8 mouse cellular contexts compared by ENCODE assay signal in genomic region chr17:44613716-44614715, GRCm38 (mm10).
A peak's percentile ranks its signal among the peaks of the same experiment; 100 is the strongest.
DNase-seq lines count a peak whose midpoint lies in the region; ATAC-seq and TF ChIP-seq lines count a peak whose summit lies in the region.
"Had no signal": no experiment of that assay in that cellular context is flagged by ENCODE, and none has a peak within 500 bp of the region (broad histone marks: within the 10 kb centered on the region; RNA-seq: fewer than 3 reads in every experiment).

No protein-coding gene starts in this region.

- no peak overlapping the region for H3K4me2 ChIP-seq in lung, embryonic 16.5 days (ENCODE audit: low read depth, low read length)
- H3K4me2 ChIP-seq: midbrain, embryonic 12.5 days had no signal

- H3K9ac ChIP-seq in lung, embryonic 16.5 days (ENCODE audit: low read length), result no peak overlapping the region
- H3K9ac ChIP-seq: midbrain, embryonic 12.5 days had no signal

- TF ChIP-seq CTCF in bone marrow macrophage, adult 2 months (IDR thresholded peaks at IDR 0.05; ENCODE audit: low read depth, low read length), result no peak
- no peak for TF ChIP-seq CTCF in cerebellum, adult 2 months (IDR thresholded peaks at IDR 0.05; ENCODE audit: borderline replicate concordance, insufficient read depth, low read depth, low read length)

- H3K27me3 ChIP-seq in cerebellum, adult 2 months (ENCODE audit: control insufficient read depth, insufficient read depth, low read length), result no peaks in the 10 kb centered on the region
- H3K27me3 ChIP-seq in lung, embryonic 16.5 days (ENCODE audit: control insufficient read depth, insufficient read depth, low read depth, low read length), result peaks cover 2% of the 10 kb centered on the region; the same call in 1 of the 2 replicates
- H3K27me3 ChIP-seq: midbrain, embryonic 12.5 days had no signal

- ATAC-seq in lung, embryonic 16.5 days (ENCODE audit: low read depth), result 0 out of 2 replicates have a peak, but pooled peaks have one; percentile 22

- WGBS in cerebellum, adult 2 months, result 9% methylated on average over 26 of the region's 26 CpGs
- WGBS in lung, embryonic 16.5 days, result 71% methylated on average over 26 of the region's 26 CpGs

- H3K9me3 ChIP-seq in lung, embryonic 16.5 days (ENCODE audit: control insufficient read depth, low read length), result no peaks in the 10 kb centered on the region
- H3K9me3 ChIP-seq: midbrain, embryonic 12.5 days had no signal

- H3K4me3 ChIP-seq in bone marrow macrophage, adult 2 months (ENCODE audit: insufficient read depth, low read length), result peak overlapping the region; percentile 21; the same call in 1 of the 2 replicates
- H3K4me3 ChIP-seq in cerebellum, adult 2 months (replicated peaks; ENCODE audit: insufficient read depth, low read depth, low read length), result peak overlapping the region; percentile 34
- H3K4me3 ChIP-seq in lung, embryonic 16.5 days (ENCODE audit: low read length), result no peak overlapping the region
- H3K4me3 ChIP-seq: midbrain, embryonic 12.5 days had no signal

- H3K36me3 ChIP-seq in lung, embryonic 16.5 days (ENCODE audit: control insufficient read depth, insufficient read depth, low read length), result no peaks in the 10 kb centered on the region
- H3K36me3 ChIP-seq: midbrain, embryonic 12.5 days had no signal

- 0 out of 2 replicates have a peak overlapping the region, but pooled peaks have one; percentile 13 for H3K27ac ChIP-seq in bone marrow macrophage, adult 2 months (ENCODE audit: insufficient read depth, low read depth, low read length)
- peak overlapping the region; percentile 93 for H3K27ac ChIP-seq in cerebellum, adult 2 months (ENCODE audit: insufficient read depth, low read length)
- H3K27ac ChIP-seq in lung, embryonic 16.5 days (ENCODE audit: low read length), result no peak overlapping the region
- H3K27ac ChIP-seq: midbrain, embryonic 12.5 days had no signal

- DNase-seq in cerebellum, adult 2 months, result peak; percentile 88 to 93
- DNase-seq in frontal cortex, postnatal 25 days (ENCODE audit: low spot score in 2 of 2), result peak; percentile 42 to 50
- peak; percentile 63 to 84 for DNase-seq in layer of hippocampus, adult 18-20 months (ENCODE audit: low spot score in 2 of 2)
- DNase-seq in right cerebral cortex, adult 2 months (ENCODE audit: low spot score in 2 of 2), result peak; percentile 68 to 78
- DNase-seq in spleen, postnatal 10 days (ENCODE audit: low spot score in 2 of 2), result no peak

- no peak for TF ChIP-seq POLR2A in bone marrow macrophage, adult 2 months (IDR thresholded peaks at IDR 0.05; ENCODE audit: borderline replicate concordance, low read depth, low read length)
- peak; percentile 82; the same call in 1 of the 2 replicates for TF ChIP-seq POLR2A in cerebellum, adult 2 months (IDR thresholded peaks at IDR 0.05; ENCODE audit: borderline replicate concordance, insufficient read depth, low read length)

- peaks cover 7% of the 10 kb centered on the region for H3K4me1 ChIP-seq in bone marrow macrophage, adult 2 months (ENCODE audit: control insufficient read depth, insufficient read depth, low read length)
- H3K4me1 ChIP-seq in cerebellum, adult 2 months (ENCODE audit: control insufficient read depth, insufficient read depth, low read length), result peaks cover 8% of the 10 kb centered on the region; the same call in 1 of the 2 replicates
- no peaks in the 10 kb centered on the region; the same call in 1 of the 2 replicates for H3K4me1 ChIP-seq in lung, embryonic 16.5 days (replicated peaks; ENCODE audit: control insufficient read depth, insufficient read depth, low read length)

Comparison
In these comparisons a context has a peak if more than half of its experiments do, and no peak if none do; other contexts are left out.
1. DNase-seq: peak in cerebellum, adult 2 months (2 of 2), frontal cortex, postnatal 25 days (2 of 2), layer of hippocampus, adult 18-20 months (2 of 2) and right cerebral cortex, adult 2 months (2 of 2); none in spleen, postnatal 10 days (0 of 2).